Mouse (Mus musculus): Measurements from ENCODE around the gene Plce1. TPM values are rescaled to one million over a fixed set of nuclear protein-coding genes. Genes with fewer than 3 reads are reported as not detected.

Plce1 gene
- polyA plus RNA-seq, 1 experiment from 2014 or later = 6.1 TPM

GRCm38 (mm10) chr19:38688741-38689507 lies 208.0 kb downstream of the Plce1 start:
- no peak overlapping the region for H3K9ac ChIP-seq (ENCODE audit: low read depth, low read length)
- no peak for ATAC-seq (replicated peaks; ENCODE audit: insufficient number of reproducible peaks, low FRiP score, low TSS enrichment)
- no peak overlapping the region for H3K27ac ChIP-seq (ENCODE audit: low read depth, low read length)
- H3K27me3 ChIP-seq (ENCODE audit: control insufficient read depth, insufficient read depth, low read length) = no peaks in the 10 kb centered on the region
- WGBS (ENCODE audit: insufficient replicate concordance) = 85% methylated on average over 4 of the region's 4 CpGs
- H3K9me3 ChIP-seq (replicated peaks; ENCODE audit: control insufficient read depth, low read length) = no peaks in the 10 kb centered on the region
- no peak overlapping the region for H3K4me2 ChIP-seq
- H3K4me1 ChIP-seq (ENCODE audit: control insufficient read depth, insufficient read depth, low read length) = no peaks in the 10 kb centered on the region
- no peaks in the 10 kb centered on the region for H3K36me3 ChIP-seq (ENCODE audit: control insufficient read depth, insufficient read depth, low read length)
- H3K4me3 ChIP-seq (ENCODE audit: low read depth, low read length) = no peak overlapping the region

DNA sequence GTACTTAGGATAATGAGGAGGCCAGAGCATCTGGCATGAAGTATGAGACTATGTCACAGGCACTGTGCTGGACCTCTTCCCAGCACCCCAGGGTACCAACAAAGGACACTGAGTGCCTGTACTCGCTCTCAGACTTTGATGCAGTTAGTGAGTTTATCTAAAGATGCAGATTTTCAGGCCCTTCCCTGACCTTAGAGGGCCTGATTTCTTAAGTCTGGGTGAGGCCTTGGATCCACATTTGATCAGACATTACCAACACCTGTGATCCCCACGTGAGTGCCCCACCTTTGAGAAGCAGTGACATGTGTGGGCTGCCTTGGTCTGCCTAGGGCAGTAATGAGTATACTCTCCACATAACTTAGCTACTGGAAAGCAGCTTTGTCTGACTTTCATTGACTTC lies 209.4 kb downstream of the Plce1 start:
- H3K4me1 ChIP-seq (ENCODE audit: control insufficient read depth, insufficient read depth, low read length) = no peaks in the 10 kb centered on the region
- no peak overlapping the region for H3K9ac ChIP-seq (ENCODE audit: low read depth, low read length)
- H3K9me3 ChIP-seq (replicated peaks; ENCODE audit: control insufficient read depth, low read length) = no peaks in the 10 kb centered on the region
- 72% methylated on average over 2 of the region's 2 CpGs for WGBS (ENCODE audit: insufficient replicate concordance)
- H3K27ac ChIP-seq (ENCODE audit: low read depth, low read length) = no peak overlapping the region
- no peaks in the 10 kb centered on the region for H3K27me3 ChIP-seq (ENCODE audit: control insufficient read depth, insufficient read depth, low read length)
- H3K36me3 ChIP-seq (ENCODE audit: control insufficient read depth, insufficient read depth, low read length) = no peaks in the 10 kb centered on the region
- ATAC-seq (replicated peaks; ENCODE audit: insufficient number of reproducible peaks, low FRiP score, low TSS enrichment) = no peak
- H3K4me2 ChIP-seq = no peak overlapping the region
- no peak overlapping the region for H3K4me3 ChIP-seq (ENCODE audit: low read depth, low read length)

DNA sequence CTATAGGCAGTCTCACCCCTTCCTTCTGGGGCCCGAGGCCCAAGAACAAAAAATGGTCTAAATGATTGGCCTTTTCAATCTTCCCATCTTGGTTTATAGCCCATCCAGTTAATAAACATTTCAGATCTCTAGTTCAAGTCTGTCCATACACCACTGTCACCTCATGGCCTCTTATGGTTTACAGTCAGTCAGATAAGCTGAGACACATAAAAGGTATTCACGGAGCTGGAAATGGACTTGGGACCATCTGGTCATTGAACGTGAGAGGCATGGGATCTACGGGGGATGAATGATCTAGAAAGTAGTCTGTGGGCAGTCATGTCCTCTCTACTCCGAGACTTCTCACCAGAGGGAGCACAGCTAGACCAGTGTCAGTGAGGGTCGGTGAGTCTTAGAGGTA lies 210.6 kb downstream of the Plce1 start:
- H3K9me3 ChIP-seq (replicated peaks; ENCODE audit: control insufficient read depth, low read length) = no peaks in the 10 kb centered on the region
- 83% methylated on average over 6 of the region's 6 CpGs for WGBS (ENCODE audit: insufficient replicate concordance)
- no peak for ATAC-seq (replicated peaks; ENCODE audit: insufficient number of reproducible peaks, low FRiP score, low TSS enrichment)
- no peak overlapping the region for H3K4me3 ChIP-seq (ENCODE audit: low read depth, low read length)
- H3K4me2 ChIP-seq = no peak overlapping the region
- H3K36me3 ChIP-seq (ENCODE audit: control insufficient read depth, insufficient read depth, low read length) = no peaks in the 10 kb centered on the region
- no peaks in the 10 kb centered on the region for H3K4me1 ChIP-seq (ENCODE audit: control insufficient read depth, insufficient read depth, low read length)
- H3K27ac ChIP-seq (ENCODE audit: low read depth, low read length) = no peak overlapping the region
- no peak overlapping the region for H3K9ac ChIP-seq (ENCODE audit: low read depth, low read length)
- H3K27me3 ChIP-seq (ENCODE audit: control insufficient read depth, insufficient read depth, low read length) = no peaks in the 10 kb centered on the region

- Histone ChIP-seq H3K27ac (ENCODE audit: low read depth, low read length) (no peak overlapping the region), H3K36me3 (ENCODE audit: control insufficient read depth, insufficient read depth, low read length) (no peaks in the 10 kb centered on the region), H3K4me2 (no peak overlapping the region), H3K4me3 (ENCODE audit: low read depth, low read length) (no peak overlapping the region), H3K4me1 (ENCODE audit: control insufficient read depth, insufficient read depth, low read length) (no peaks in the 10 kb centered on the region), H3K9ac (ENCODE audit: low read depth, low read length) (no peak overlapping the region), H3K9me3 (replicated peaks; ENCODE audit: control insufficient read depth, low read length) (no peaks in the 10 kb centered on the region), H3K27me3 (ENCODE audit: control insufficient read depth, insufficient read depth, low read length) (no peaks in the 10 kb centered on the region)
- 49% methylated on average over 2 of the region's 2 CpGs for WGBS (ENCODE audit: insufficient replicate concordance)
- ATAC-seq (replicated peaks; ENCODE audit: insufficient number of reproducible peaks, low FRiP score, low TSS enrichment) = no peak
Observed at GRCm38 (mm10) chr19:38693331-38693730, 212.4 kb downstream of the Plce1 start.

- Histone ChIP-seq H3K36me3 (ENCODE audit: control insufficient read depth, insufficient read depth, low read length) (no peaks in the 10 kb centered on the region), H3K27me3 (ENCODE audit: control insufficient read depth, insufficient read depth, low read length) (no peaks in the 10 kb centered on the region), H3K27ac (ENCODE audit: low read depth, low read length) (no peak overlapping the region), H3K4me1 (ENCODE audit: control insufficient read depth, insufficient read depth, low read length) (no peaks in the 10 kb centered on the region), H3K4me2 (no peak overlapping the region), H3K4me3 (ENCODE audit: low read depth, low read length) (no peak overlapping the region), H3K9me3 (replicated peaks; ENCODE audit: control insufficient read depth, low read length) (no peaks in the 10 kb centered on the region), H3K9ac (ENCODE audit: low read depth, low read length) (no peak overlapping the region)
- ATAC-seq (replicated peaks; ENCODE audit: insufficient number of reproducible peaks, low FRiP score, low TSS enrichment) = no peak
- WGBS (ENCODE audit: insufficient replicate concordance) = 71% methylated on average over 4 of the region's 4 CpGs
Observed at GRCm38 (mm10) chr19:38693769-38694168, 212.9 kb downstream of the Plce1 start.

DNA sequence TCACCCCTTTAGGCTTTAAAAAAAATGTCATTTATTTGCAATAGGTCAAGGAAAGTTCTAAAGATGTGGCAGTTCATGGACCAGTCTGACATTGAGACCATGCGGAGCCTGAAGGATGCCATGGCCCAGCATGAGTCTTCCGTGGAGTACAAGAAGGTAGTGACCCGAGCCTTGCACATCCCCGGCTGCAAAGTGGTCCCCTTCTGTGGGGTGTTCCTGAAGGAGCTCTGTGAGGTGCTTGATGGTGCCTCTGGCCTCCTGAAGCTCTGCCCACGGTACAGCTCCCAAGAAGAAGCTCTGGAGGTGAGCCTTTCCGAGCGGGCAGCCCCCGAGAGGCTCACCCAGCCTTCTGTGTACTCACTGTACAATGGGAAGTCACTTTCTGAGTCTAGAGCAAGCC lies 220.9 kb downstream of the Plce1 start:
- H3K36me3 ChIP-seq (ENCODE audit: control insufficient read depth, insufficient read depth, low read length) = no peaks in the 10 kb centered on the region
- no peaks in the 10 kb centered on the region for H3K9me3 ChIP-seq (replicated peaks; ENCODE audit: control insufficient read depth, low read length)
- no peak for ATAC-seq (replicated peaks; ENCODE audit: insufficient number of reproducible peaks, low FRiP score, low TSS enrichment)
- no peaks in the 10 kb centered on the region for H3K4me1 ChIP-seq (ENCODE audit: control insufficient read depth, insufficient read depth, low read length)
- no peak overlapping the region for H3K27ac ChIP-seq (ENCODE audit: low read depth, low read length)
- no peak overlapping the region for H3K4me3 ChIP-seq (ENCODE audit: low read depth, low read length)
- H3K9ac ChIP-seq (ENCODE audit: low read depth, low read length) = no peak overlapping the region
- WGBS (ENCODE audit: insufficient replicate concordance) = 86% methylated on average over 8 of the region's 8 CpGs
- no peak overlapping the region for H3K4me2 ChIP-seq
- no peaks in the 10 kb centered on the region for H3K27me3 ChIP-seq (ENCODE audit: control insufficient read depth, insufficient read depth, low read length)

DNA sequence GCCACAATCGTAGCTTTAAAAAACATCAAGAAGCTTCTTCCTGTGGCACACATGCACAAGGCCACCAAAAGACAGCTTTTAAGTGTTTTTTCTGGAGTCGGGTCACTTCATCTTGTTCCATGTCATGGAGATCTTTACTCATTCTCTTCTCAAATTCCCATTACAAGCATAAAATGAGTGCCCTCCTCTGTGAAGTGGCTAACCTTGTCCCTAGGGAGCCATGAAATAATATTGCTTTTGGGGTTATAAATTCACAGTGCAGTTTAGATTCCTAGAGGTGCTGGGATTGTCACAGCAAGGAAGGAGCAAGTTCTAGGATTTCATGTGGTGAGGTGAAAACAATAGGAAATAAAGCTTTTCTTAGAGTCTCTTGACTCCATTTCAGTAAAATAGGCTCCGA lies 223.8 kb downstream of the Plce1 start:
- 79% methylated on average over 3 of the region's 3 CpGs for WGBS (ENCODE audit: insufficient replicate concordance)
- H3K9ac ChIP-seq (ENCODE audit: low read depth, low read length) = no peak overlapping the region
- ATAC-seq (replicated peaks; ENCODE audit: insufficient number of reproducible peaks, low FRiP score, low TSS enrichment) = no peak

DNA sequence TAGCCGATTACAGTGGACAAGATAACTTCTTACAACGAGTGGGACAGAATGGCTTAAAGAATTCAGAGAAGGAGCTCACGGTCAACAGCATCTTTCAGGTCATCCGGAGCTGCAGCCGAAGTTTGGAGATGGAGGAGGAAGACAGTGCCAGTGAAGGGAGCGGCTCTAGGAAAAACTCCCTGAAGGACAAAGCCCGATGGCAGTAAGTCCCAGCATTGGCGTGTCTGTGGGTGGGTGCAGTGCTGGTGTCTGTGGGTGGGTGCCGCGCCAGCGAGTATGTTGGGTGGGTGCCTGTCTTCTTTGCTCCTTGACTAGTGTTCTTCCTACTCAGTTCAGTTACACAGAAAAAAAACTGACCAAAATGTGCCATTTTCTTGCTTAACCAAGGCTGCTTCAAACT lies 224.3 kb downstream of the Plce1 start:
- ATAC-seq (replicated peaks; ENCODE audit: insufficient number of reproducible peaks, low FRiP score, low TSS enrichment) = no peak
- 86% methylated on average over 11 of the region's 11 CpGs for WGBS (ENCODE audit: insufficient replicate concordance)

More for the DNA sequence above, 223.8 kb downstream of the Plce1 start:
- Histone ChIP-seq H3K9me3 (replicated peaks; ENCODE audit: control insufficient read depth, low read length) (no peaks in the 10 kb centered on the region), H3K4me2 (no peak overlapping the region), H3K27me3 (ENCODE audit: control insufficient read depth, insufficient read depth, low read length) (no peaks in the 10 kb centered on the region), H3K36me3 (ENCODE audit: control insufficient read depth, insufficient read depth, low read length) (no peaks in the 10 kb centered on the region), H3K4me3 (ENCODE audit: low read depth, low read length) (no peak overlapping the region), H3K4me1 (ENCODE audit: control insufficient read depth, insufficient read depth, low read length) (no peaks in the 10 kb centered on the region), H3K27ac (ENCODE audit: low read depth, low read length) (no peak overlapping the region)

GRCm38 (mm10) chr19:38706449-38706848 lies 225.5 kb downstream of the Plce1 start:
- Histone ChIP-seq H3K4me1 (ENCODE audit: control insufficient read depth, insufficient read depth, low read length) (no peaks in the 10 kb centered on the region), H3K9ac (ENCODE audit: low read depth, low read length) (no peak overlapping the region), H3K27me3 (ENCODE audit: control insufficient read depth, insufficient read depth, low read length) (no peaks in the 10 kb centered on the region), H3K9me3 (replicated peaks; ENCODE audit: control insufficient read depth, low read length) (no peaks in the 10 kb centered on the region), H3K27ac (ENCODE audit: low read depth, low read length) (no peak overlapping the region), H3K36me3 (ENCODE audit: control insufficient read depth, insufficient read depth, low read length) (no peaks in the 10 kb centered on the region), H3K4me2 (no peak overlapping the region), H3K4me3 (ENCODE audit: low read depth, low read length) (no peak overlapping the region)
- 84% methylated on average over 6 of the region's 6 CpGs for WGBS (ENCODE audit: insufficient replicate concordance)
- ATAC-seq (replicated peaks; ENCODE audit: insufficient number of reproducible peaks, low FRiP score, low TSS enrichment) = no peak

More for the DNA sequence above, 224.3 kb downstream of the Plce1 start:
- H3K4me2 ChIP-seq = no peak overlapping the region
- no peaks in the 10 kb centered on the region for H3K9me3 ChIP-seq (replicated peaks; ENCODE audit: control insufficient read depth, low read length)
- H3K27me3 ChIP-seq (ENCODE audit: control insufficient read depth, insufficient read depth, low read length) = no peaks in the 10 kb centered on the region
- H3K4me3 ChIP-seq (ENCODE audit: low read depth, low read length) = no peak overlapping the region
- no peaks in the 10 kb centered on the region for H3K36me3 ChIP-seq (ENCODE audit: control insufficient read depth, insufficient read depth, low read length)
- no peak overlapping the region for H3K27ac ChIP-seq (ENCODE audit: low read depth, low read length)
- no peak overlapping the region for H3K9ac ChIP-seq (ENCODE audit: low read depth, low read length)
- no peaks in the 10 kb centered on the region for H3K4me1 ChIP-seq (ENCODE audit: control insufficient read depth, insufficient read depth, low read length)
